Mouse (Mus musculus): ENCODE results near the gene Wbp1l. TPM values are rescaled to one million over a fixed set of nuclear protein-coding genes. Genes with fewer than 3 reads are reported as not detected.
A peak's percentile ranks its signal among the peaks of the same experiment; 100 is the strongest.
"Not testable (repeated sequence)": the region's sequence is repeated elsewhere in the genome, so short reads cannot be mapped to it uniquely, and the experiment has no call there.

Gene Wbp1l
- polyA plus RNA-seq (2015; fragmentation: Nextera tagmentation; extraction: Ambion mirVana): 53.4 and 59.3 TPM in 2 replicates

GRCm38 (mm10) chr19:46598720-46599252 lies at the start of gene Wbp1l:
Gene Wbp1l, plus strand, starts transcription at chr19:46599084.
- 0% methylated on average over 22 of the region's 22 CpGs for WGBS
- peak within 1 kb of the TSS; percentile 72 for H3K9ac ChIP-seq
- H3K4me3 ChIP-seq: peak within 1 kb of the TSS; percentile 100
- H3K4me1 ChIP-seq: peaks cover 16% of the 10 kb centered on the region
- peak; percentile 99 for ATAC-seq (ENCODE audit: insufficient number of reproducible peaks, low FRiP score, low TSS enrichment, low read depth)
- no peaks in the 10 kb centered on the region for H3K27me3 ChIP-seq
- peak within 1 kb of the TSS; percentile 84 for H3K4me2 ChIP-seq
- peaks cover 33% of the 10 kb centered on the region; the same call in 1 of the 2 replicates for H3K36me3 ChIP-seq
- H3K9me3 ChIP-seq: no peaks in the 10 kb centered on the region
- peak within 1 kb of the TSS; percentile 75 for H3K27ac ChIP-seq

- Histone ChIP-seq H3K4me3 (no peak overlapping the region), H3K36me3 (peaks cover 47% of the 10 kb centered on the region), H3K9me3 (no peaks in the 10 kb centered on the region), H3K4me2 (no peak overlapping the region), H3K27ac (no peak overlapping the region), H3K4me1 (peaks cover 3% of the 10 kb centered on the region; the same call in 1 of the 2 replicates), H3K9ac (no peak overlapping the region), H3K27me3 (no peaks in the 10 kb centered on the region)
- no peak for ATAC-seq (ENCODE audit: insufficient number of reproducible peaks, low FRiP score, low TSS enrichment, low read depth)
- 90% methylated on average over 4 of the region's 4 CpGs for WGBS
These were observed 48.5 kb upstream of the Wbp1l start for GRCm38 (mm10) chr19:46550385-46550784.

DNA sequence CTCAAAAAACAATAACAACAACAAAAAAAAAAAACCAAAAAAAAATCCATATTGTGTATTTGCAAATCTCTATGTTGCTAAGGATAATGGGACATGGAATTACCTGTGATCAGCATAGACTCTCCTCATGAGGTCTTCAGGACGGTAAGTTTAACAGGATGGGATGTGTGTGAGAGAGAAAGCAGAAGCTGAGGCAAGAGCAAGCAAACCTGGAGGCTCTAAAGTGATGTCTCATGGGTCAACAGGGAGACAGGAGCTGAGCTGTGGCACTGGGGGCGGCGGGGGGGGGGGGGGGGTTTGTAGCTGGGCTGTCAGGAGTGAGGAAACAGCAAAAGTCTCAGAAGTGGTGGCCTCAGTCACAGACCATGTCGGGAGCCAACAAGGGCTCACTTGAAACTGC lies 46.4 kb upstream of the Wbp1l start:
- Histone ChIP-seq H3K4me2 (no peak overlapping the region), H3K27me3 (no peaks in the 10 kb centered on the region), H3K27ac (no peak overlapping the region), H3K4me1 (peaks cover 3% of the 10 kb centered on the region; the same call in 1 of the 2 replicates), H3K36me3 (peaks cover 47% of the 10 kb centered on the region), H3K4me3 (no peak overlapping the region), H3K9me3 (no peaks in the 10 kb centered on the region), H3K9ac (no peak overlapping the region)
- 79% methylated on average over 3 of the region's 4 CpGs for WGBS
- ATAC-seq (ENCODE audit: insufficient number of reproducible peaks, low FRiP score, low TSS enrichment, low read depth): no peak

DNA sequence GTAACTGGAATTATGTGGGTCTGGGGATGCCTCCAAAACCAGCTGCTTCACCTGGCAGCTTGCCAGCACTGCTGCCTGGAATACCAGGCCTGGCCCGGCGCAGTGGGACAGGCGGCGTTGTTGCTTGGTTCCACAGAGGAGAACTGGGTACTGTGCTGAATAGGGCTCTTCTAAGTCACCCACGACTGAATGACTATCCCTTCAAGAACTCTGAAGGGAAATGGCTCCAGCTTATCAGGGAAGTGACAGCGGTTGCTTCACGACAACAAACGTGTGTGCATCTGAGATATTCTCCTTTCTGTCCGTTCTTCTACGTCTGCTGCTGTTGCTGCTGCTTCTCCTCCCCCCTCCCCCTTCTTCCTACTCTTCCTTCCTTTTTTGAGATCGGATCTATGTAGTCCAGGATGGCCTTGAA lies 45.3 kb upstream of the Wbp1l start:
- Histone ChIP-seq H3K9ac (no peak overlapping the region), H3K4me3 (no peak overlapping the region), H3K27ac (no peak overlapping the region), H3K4me1 (peaks cover 4% of the 10 kb centered on the region), H3K9me3 (no peaks in the 10 kb centered on the region), H3K27me3 (no peaks in the 10 kb centered on the region), H3K4me2 (no peak overlapping the region), H3K36me3 (peaks cover 48% of the 10 kb centered on the region)
- ATAC-seq (ENCODE audit: insufficient number of reproducible peaks, low FRiP score, low TSS enrichment, low read depth): no peak
- 63% methylated on average over 11 of the region's 11 CpGs for whole genome bisulfite sequencing

GRCm38 (mm10) chr19:46558009-46558408 lies 40.9 kb upstream of the Wbp1l start:
- Histone ChIP-seq H3K9me3 (no peaks in the 10 kb centered on the region), H3K9ac (no peak overlapping the region), H3K4me1 (peaks cover 10% of the 10 kb centered on the region), H3K27ac (no peak overlapping the region), H3K36me3 (peaks cover 25% of the 10 kb centered on the region), H3K4me2 (no peak overlapping the region), H3K27me3 (no peaks in the 10 kb centered on the region), H3K4me3 (no peak overlapping the region)
- 78% methylated on average over 8 of the region's 8 CpGs for WGBS
- no peak for ATAC-seq (ENCODE audit: insufficient number of reproducible peaks, low FRiP score, low TSS enrichment, low read depth)

DNA sequence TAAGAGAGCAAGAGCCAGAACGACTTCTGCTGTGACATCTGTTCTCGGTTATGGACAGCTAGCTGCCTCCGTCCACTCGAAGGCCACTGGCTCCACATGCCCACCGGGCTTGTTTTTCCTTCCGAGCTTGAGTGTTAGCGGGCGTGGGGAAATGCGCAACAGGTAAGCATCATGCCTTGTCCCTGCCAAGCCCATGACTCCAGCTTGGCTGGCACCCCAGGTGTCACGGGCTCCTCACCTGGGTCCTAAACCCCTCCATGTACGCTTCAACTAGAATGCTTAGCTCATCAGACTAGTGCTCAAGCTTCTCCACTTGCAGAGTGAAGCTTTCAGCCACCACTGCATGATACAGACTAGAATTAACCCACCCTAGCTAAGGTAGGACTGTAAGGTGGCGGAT lies 40.3 kb upstream of the Wbp1l start:
- H3K9ac ChIP-seq: no peak overlapping the region
- H3K27ac ChIP-seq: no peak overlapping the region
- peaks cover 7% of the 10 kb centered on the region for H3K4me1 ChIP-seq
- no peak overlapping the region for H3K4me3 ChIP-seq
- WGBS: 47% methylated on average over 12 of the region's 12 CpGs
- ATAC-seq (ENCODE audit: insufficient number of reproducible peaks, low FRiP score, low TSS enrichment, low read depth): no peak
- H3K36me3 ChIP-seq: peaks cover 25% of the 10 kb centered on the region
- no peak overlapping the region for H3K4me2 ChIP-seq
- H3K9me3 ChIP-seq: no peaks in the 10 kb centered on the region
- no peaks in the 10 kb centered on the region for H3K27me3 ChIP-seq

GRCm38 (mm10) chr19:46562132-46562531 lies 36.8 kb upstream of the Wbp1l start:
- Histone ChIP-seq H3K4me3 (no peak overlapping the region), H3K9ac (no peak overlapping the region), H3K4me2 (no peak overlapping the region), H3K27ac (peak overlapping the region; percentile 65; the same call in 1 of the 2 replicates), H3K27me3 (no peaks in the 10 kb centered on the region), H3K9me3 (no peaks in the 10 kb centered on the region), H3K36me3 (peaks cover 15% of the 10 kb centered on the region), H3K4me1 (peaks cover 7% of the 10 kb centered on the region)
- no peak for ATAC-seq (ENCODE audit: insufficient number of reproducible peaks, low FRiP score, low TSS enrichment, low read depth)
- 18% methylated on average over 1 of the region's 1 CpGs for WGBS

DNA sequence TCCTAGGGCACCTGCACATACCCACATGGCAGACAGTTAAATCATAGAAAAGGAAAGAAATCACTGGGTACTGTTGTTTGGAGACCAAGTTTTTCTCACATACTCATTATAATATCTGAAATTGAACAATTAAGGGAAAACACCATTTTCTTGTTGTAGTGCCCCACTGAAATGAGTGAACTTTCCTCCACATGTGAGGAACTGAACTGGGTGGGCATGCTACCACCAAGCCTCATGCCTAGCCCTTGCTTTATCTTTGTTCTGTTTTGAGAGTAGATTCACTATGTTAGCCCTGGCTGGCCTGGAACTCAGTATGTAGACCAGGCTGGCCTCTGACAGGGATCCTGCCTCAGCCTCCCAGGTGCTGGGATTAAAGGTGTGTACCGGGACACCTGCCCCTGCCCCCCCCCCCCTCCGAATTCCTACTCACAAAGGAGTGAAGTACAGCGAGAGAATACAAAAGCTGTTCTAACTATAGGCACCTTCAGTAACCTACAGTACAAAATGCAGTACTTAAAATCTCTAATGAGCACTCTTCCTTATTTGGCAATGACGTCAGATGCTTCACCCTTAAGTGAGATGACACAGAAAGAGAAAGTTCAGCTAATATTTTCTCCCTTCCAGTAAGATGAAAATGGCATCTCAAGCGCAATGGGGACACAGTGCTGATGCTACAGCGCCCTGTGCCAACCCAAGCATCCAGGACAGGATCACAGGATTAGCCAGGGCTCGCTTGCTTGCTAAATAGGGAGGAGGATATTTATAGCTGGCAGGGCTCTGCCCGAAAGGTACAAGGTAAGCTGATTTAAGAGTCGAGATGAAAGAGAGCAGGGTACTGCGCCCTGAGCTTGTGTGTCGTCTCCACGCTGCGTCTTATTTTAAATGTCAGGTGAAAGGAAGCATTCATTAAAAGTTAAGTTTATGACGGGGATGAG lies 36.0 kb upstream of the Wbp1l start:
- Histone ChIP-seq H3K9ac (no peak overlapping the region), H3K9me3 (no peaks in the 10 kb centered on the region), H3K36me3 (peaks cover 9% of the 10 kb centered on the region), H3K4me2 (no peak overlapping the region), H3K4me1 (peaks cover 7% of the 10 kb centered on the region), H3K27me3 (no peaks in the 10 kb centered on the region), H3K27ac (peak overlapping the region; percentile 65; the same call in 1 of the 2 replicates), H3K4me3 (no peak overlapping the region)
- WGBS: 87% methylated on average over 14 of the region's 14 CpGs
- ATAC-seq (ENCODE audit: insufficient number of reproducible peaks, low FRiP score, low TSS enrichment, low read depth): no peak

DNA sequence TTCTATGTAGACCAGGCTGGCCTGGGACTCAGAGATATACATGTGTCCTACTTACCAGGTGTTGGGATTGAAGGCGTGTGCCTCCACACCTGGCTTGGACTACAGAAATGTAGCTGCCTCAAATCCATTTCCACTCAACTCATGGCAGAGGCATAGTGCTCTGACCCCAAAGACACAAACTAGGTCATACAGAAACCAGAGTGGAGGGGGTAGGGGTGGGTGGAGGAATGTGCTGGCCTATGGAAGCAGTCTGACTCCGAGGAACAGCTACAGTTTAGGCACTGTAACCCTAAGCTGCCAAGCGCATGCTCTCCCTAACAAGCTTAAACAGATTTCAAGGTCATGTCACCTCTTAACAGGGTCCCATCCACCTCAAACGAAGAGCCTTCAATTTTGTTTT lies 35.3 kb upstream of the Wbp1l start:
- no peaks in the 10 kb centered on the region for H3K9me3 ChIP-seq
- H3K36me3 ChIP-seq: peaks cover 5% of the 10 kb centered on the region
- peaks cover 5% of the 10 kb centered on the region for H3K4me1 ChIP-seq
- H3K9ac ChIP-seq: no peak overlapping the region
- no peak for ATAC-seq (ENCODE audit: insufficient number of reproducible peaks, low FRiP score, low TSS enrichment, low read depth)
- 79% methylated on average over 4 of the region's 4 CpGs for WGBS
- H3K4me3 ChIP-seq: no peak overlapping the region
- no peaks in the 10 kb centered on the region for H3K27me3 ChIP-seq
- no peak overlapping the region for H3K27ac ChIP-seq
- H3K4me2 ChIP-seq: no peak overlapping the region

DNA sequence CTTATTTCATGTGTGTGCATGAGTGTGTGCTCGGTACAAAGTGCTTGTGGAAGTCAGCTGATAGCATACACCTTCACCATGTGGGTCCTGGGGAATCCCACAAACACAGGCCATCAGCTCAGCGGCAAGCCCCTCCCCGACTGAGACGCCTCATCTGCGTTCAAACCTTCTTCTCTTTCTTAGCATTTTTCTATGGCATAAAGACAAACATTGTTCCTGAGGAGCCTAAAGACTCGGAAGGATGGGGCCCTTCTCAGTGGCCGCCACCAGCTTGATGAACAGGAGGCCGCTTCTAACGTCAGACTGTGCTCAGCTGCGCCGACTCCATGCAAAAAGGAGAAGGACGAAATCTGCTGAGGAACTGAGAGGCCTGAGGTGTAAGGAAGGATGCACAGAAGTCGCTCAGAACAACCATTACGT lies 34.8 kb upstream of the Wbp1l start:
- Histone ChIP-seq H3K4me3 (no peak overlapping the region), H3K9ac (no peak overlapping the region), H3K36me3 (peaks cover 5% of the 10 kb centered on the region), H3K27ac (no peak overlapping the region), H3K27me3 (no peaks in the 10 kb centered on the region), H3K4me1 (peaks cover under 1% of the 10 kb centered on the region), H3K9me3 (no peaks in the 10 kb centered on the region), H3K4me2 (no peak overlapping the region)
- 83% methylated on average over 14 of the region's 14 CpGs for WGBS
- ATAC-seq (ENCODE audit: insufficient number of reproducible peaks, low FRiP score, low TSS enrichment, low read depth): no peak

GRCm38 (mm10) chr19:46571211-46571877 lies 27.5 kb upstream of the Wbp1l start:
- H3K4me3 ChIP-seq: peak overlapping the region; percentile 71; the same call in 1 of the 2 replicates
- H3K27ac ChIP-seq; H3K27me3 ChIP-seq; ATAC-seq (ENCODE audit: insufficient number of reproducible peaks, low FRiP score, low TSS enrichment, low read depth); H3K9ac ChIP-seq; H3K9me3 ChIP-seq; H3K36me3 ChIP-seq: not testable (repeated sequence)
- H3K4me1 ChIP-seq: peaks cover 22% of the 10 kb centered on the region
- 77% methylated on average over 3 of the region's 3 CpGs for WGBS
- peak overlapping the region; percentile 67 for H3K4me2 ChIP-seq

DNA sequence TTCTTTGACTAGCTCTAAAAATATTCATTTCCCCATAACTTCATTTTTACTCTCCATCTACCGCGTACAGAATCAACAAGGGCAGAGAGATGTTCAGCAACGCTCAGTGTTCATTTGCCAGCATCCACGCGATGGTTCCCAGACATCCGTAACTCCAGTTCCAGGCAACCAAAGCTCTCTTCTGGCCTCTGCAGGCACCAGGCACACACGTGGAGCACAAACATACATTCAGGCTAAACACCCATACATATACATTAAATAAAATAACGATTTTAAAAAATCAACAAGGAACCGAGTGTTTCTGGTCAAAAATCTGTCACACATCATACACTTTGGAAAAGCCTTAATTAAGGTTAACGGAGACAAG lies 27.0 kb upstream of the Wbp1l start:
- WGBS: 17% methylated on average over 10 of the region's 10 CpGs
- Histone ChIP-seq H3K27ac (peak overlapping the region; percentile 85; the same call in 1 of the 2 replicates), H3K9ac (no peak overlapping the region), H3K4me2 (peak overlapping the region; percentile 67), H3K4me1 (peaks cover 22% of the 10 kb centered on the region), H3K4me3 (peak overlapping the region; percentile 71), H3K9me3 (no peaks in the 10 kb centered on the region), H3K36me3 (no peaks in the 10 kb centered on the region; the same call in 1 of the 2 replicates), H3K27me3 (no peaks in the 10 kb centered on the region)
- ATAC-seq (ENCODE audit: insufficient number of reproducible peaks, low FRiP score, low TSS enrichment, low read depth): no peak
